Mouse (Mus musculus) stomach, postnatal 0 days (tissue): ENCODE results near the gene Ampd3.

ENCODE experiments used
- CTCF ChIP-seq: IDR thresholded peaks from 2 replicates; pipeline ENCODE4 v1.5.1; 2016; ENCODE audit warnings: antibody characterized with exemption, low read depth, mild to moderate bottlenecking, moderate library complexity
- EP300 ChIP-seq: optimal IDR thresholded peaks from 2 replicates; pipeline ENCODE3; 2016; ENCODE audit warnings: antibody characterized with exemption

DNA sequence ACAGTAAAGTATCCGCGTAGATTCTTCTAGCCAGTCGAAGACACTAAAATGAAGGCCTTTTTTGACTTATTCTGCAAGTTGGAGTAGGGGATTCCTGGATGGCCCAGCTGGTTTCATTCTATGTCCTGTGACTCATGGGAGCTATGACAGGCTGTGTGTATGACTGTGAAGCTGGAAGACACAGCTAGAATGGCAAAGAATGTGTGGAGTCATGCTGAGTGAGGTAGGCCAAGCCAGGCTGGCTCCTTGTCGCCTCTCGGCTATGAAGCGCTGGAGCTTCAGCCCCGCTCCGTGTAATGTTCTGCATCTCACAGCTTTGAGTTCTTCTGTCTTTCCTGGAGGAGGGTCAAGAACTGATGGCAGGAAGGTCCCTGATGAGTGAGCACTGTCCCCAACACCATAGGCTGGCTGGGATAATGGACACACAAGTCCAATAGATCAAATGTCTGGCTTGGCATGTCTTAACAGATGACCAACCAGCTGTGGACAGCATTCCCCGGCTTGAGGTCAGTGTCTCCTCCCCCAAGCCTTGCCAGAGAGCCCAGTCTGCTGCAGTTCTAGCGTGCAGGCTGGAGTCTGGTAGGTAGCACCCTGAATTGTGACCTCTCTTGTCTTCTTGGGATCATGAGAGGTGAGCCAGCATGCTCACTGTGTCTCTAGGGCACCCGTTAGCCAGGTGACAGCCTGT is 29.9 kb downstream of the Ampd3 start:
- no peak for TF ChIP-seq CTCF
- TF ChIP-seq EP300 = no peak
